Mouse (Mus musculus) G1E (cell line): ENCODE data around the gene Terb2.

Source experiments
- CTCF ChIP-seq: IDR thresholded peaks from 2 replicates; pipeline ENCODE4 v1.5.1; 2012; ENCODE audit warnings: low read depth, low read length, inconsistent platforms, mixed read lengths
- GATA1 ChIP-seq: IDR thresholded peaks from 2 replicates; pipeline ENCODE4 v1.6.1; 2012; ENCODE audit warnings: borderline replicate concordance, low read length, inconsistent platforms, mixed read lengths
- GATA2 ChIP-seq: IDR thresholded peaks from 2 replicates; pipeline ENCODE4 v1.6.1; 2012; ENCODE audit warnings: low read depth, low read length, inconsistent platforms, borderline replicate concordance
- POLR2AphosphoS5 ChIP-seq: IDR thresholded peaks from 2 replicates; pipeline ENCODE4 v1.6.1; 2012; ENCODE audit warnings: low read depth, low read length, inconsistent platforms; ENCODE audit not compliant: insufficient replicate concordance
- TAL1 ChIP-seq: conservative IDR thresholded peaks from 2 replicates; pipeline ENCODE4 v1.6.1; 2012; ENCODE audit warnings: low read depth, low read length, inconsistent platforms, mixed read lengths

DNA sequence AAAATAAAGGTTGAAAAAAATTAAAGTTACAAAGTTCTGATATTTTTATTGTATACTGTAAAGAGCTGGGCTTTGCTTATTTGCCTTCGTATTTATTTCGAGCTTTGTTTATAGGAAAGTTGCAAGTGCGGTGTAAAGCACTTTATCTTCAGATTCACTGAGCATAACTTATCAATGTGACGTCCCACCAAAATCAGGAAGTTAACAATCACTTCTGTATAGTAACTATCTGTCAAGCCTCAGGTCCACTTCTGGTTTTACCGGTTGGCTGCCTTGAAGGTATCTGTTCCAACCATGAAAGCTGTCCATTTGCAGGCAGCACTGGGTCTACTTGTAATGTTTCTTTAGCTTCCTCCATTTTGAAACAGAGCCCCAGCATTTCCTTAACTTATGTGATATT lies 36.2 kb downstream of the Terb2 start:
- TF ChIP-seq CTCF (no peak), TAL1 (no peak), GATA1 (no peak), GATA2 (no peak), POLR2AphosphoS5 (no peak)
